Mouse (Mus musculus): ENCODE results near the gene Sgf29. TPM values are rescaled to one million over a fixed set of nuclear protein-coding genes. Genes with fewer than 3 reads are reported as not detected.
"Not testable (repeated sequence)": the region's sequence is repeated elsewhere in the genome, so short reads cannot be mapped to it uniquely, and the experiment has no call there.

Gene Sgf29
- polyA plus RNA-seq, 1 experiment from 2014 or later: 49.5 TPM

DNA sequence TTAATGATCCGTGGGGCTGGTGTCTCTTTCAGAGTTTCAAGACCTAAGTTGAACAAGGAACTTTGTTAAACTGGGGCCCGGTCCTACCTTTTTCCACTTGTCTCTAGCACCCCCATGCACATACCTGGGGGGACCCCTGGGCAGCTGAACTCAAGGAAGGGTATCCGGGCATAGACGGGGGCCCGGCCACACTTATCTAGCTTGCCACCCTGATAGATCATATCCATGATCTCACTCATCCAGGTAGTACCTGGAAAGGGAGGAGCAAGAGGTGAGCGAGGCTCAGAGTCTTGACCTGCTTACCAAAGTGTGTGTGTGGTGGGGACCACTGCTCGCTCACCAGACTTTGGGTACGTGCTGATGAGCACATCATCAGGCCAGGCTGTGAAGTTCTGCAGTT, 26.0 kb downstream of the Sgf29 start:
- H3K36me3 ChIP-seq (ENCODE audit: insufficient read depth, low read length): peaks cover 6% of the 10 kb centered on the region; the same call in 1 of the 2 replicates
- TF ChIP-seq CTCF (IDR thresholded peaks at IDR 0.05) (no peak), EP300 (IDR thresholded peaks at IDR 0.05) (no peak)
- peak overlapping the region; percentile 36 for H3K4me2 ChIP-seq (replicated peaks; ENCODE audit: low read depth, low read length)
- H3K27me3 ChIP-seq (replicated peaks; ENCODE audit: insufficient read depth, low read length): no peaks in the 10 kb centered on the region
- H3K9me3 ChIP-seq (ENCODE audit: low read length): no peaks in the 10 kb centered on the region
- ATAC-seq: no peak
- peak overlapping the region; percentile 84 for H3K27ac ChIP-seq (ENCODE audit: low read length)
- DNase-seq (ENCODE audit: low spot score): no peak
- 91% methylated on average over 8 of the region's 8 CpGs for WGBS
- no peak overlapping the region for H3K4me3 ChIP-seq (ENCODE audit: low read depth, low read length)
- peaks cover 20% of the 10 kb centered on the region; the same call in 1 of the 2 replicates for H3K4me1 ChIP-seq (ENCODE audit: insufficient read depth, low read depth, low read length)
- H3K9ac ChIP-seq (replicated peaks; ENCODE audit: low read depth): no peak overlapping the region

DNA sequence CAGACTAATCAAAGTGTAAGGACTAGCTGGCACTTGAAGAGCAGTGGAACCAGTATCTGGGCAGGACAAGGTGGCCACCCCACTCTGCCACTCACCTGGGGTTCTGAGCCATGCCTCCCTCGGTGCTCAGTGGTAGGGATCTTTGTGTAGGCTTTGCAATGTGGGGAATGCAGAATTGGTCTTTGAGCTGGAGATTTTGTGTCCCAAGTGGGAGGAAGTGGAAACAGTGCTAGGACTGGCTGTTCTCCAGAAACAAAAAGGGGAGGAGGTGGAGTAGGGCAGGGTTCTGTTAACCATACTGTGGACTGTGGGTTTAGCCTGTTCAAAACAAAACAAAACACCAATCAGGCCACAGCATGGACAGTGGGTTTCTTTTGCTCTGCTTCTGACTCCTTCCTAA, 27.1 kb downstream of the Sgf29 start, which contains the start of gene Sult1a1:
Gene Sult1a1, minus strand, starts transcription at position 226 of the 400 bp plus-strand sequence.
- peak within 1 kb of the TSS; percentile 84 for H3K27ac ChIP-seq (ENCODE audit: low read length)
- H3K9ac ChIP-seq (replicated peaks; ENCODE audit: low read depth): peak within 1 kb of the TSS; percentile 5; the same call in 1 of the 2 replicates
- H3K4me3 ChIP-seq (ENCODE audit: low read depth, low read length): peak within 1 kb of the TSS; percentile 6; the same call in 1 of the 2 replicates
- DNase-seq (ENCODE audit: low spot score) (peak; percentile 95), ATAC-seq (peak; percentile 93)
- H3K9me3 ChIP-seq (ENCODE audit: low read length): no peaks in the 10 kb centered on the region
- WGBS: 13% methylated on average over 1 of the region's 1 CpGs
- peaks cover 20% of the 10 kb centered on the region; the same call in 1 of the 2 replicates for H3K4me1 ChIP-seq (ENCODE audit: insufficient read depth, low read depth, low read length)
- peak within 1 kb of the TSS; percentile 36 for H3K4me2 ChIP-seq (replicated peaks; ENCODE audit: low read depth, low read length)
- H3K27me3 ChIP-seq (replicated peaks; ENCODE audit: insufficient read depth, low read length): no peaks in the 10 kb centered on the region
- H3K36me3 ChIP-seq (ENCODE audit: insufficient read depth, low read length): peaks cover 6% of the 10 kb centered on the region; the same call in 1 of the 2 replicates
- TF ChIP-seq CTCF (IDR thresholded peaks at IDR 0.05): peak; percentile 22
- TF ChIP-seq EP300 (IDR thresholded peaks at IDR 0.05): peak; percentile 95

GRCm38 (mm10) chr7:126676631-126677220, 27.6 kb downstream of the Sgf29 start:
- Histone ChIP-seq H3K27me3 (replicated peaks; ENCODE audit: insufficient read depth, low read length) (no peaks in the 10 kb centered on the region), H3K4me1 (ENCODE audit: insufficient read depth, low read depth, low read length) (peaks cover 20% of the 10 kb centered on the region; the same call in 1 of the 2 replicates), H3K27ac (ENCODE audit: low read length) (peak overlapping the region; percentile 84), H3K9ac (replicated peaks; ENCODE audit: low read depth) (0 out of 2 replicates have a peak overlapping the region, but pooled peaks have one; percentile 5), H3K4me2 (replicated peaks; ENCODE audit: low read depth, low read length) (peak overlapping the region; percentile 36; the same call in 1 of the 2 replicates), H3K9me3 (ENCODE audit: low read length) (no peaks in the 10 kb centered on the region), H3K36me3 (ENCODE audit: insufficient read depth, low read length) (peaks cover 5% of the 10 kb centered on the region; the same call in 1 of the 2 replicates), H3K4me3 (ENCODE audit: low read depth, low read length) (no peak overlapping the region)
- no peak for TF ChIP-seq EP300 (IDR thresholded peaks at IDR 0.05)
- no peak for TF ChIP-seq CTCF (IDR thresholded peaks at IDR 0.05)
- DNase-seq (ENCODE audit: low spot score): no peak
- ATAC-seq: peak; percentile 21
- 46% methylated on average over 4 of the region's 4 CpGs for WGBS

DNA sequence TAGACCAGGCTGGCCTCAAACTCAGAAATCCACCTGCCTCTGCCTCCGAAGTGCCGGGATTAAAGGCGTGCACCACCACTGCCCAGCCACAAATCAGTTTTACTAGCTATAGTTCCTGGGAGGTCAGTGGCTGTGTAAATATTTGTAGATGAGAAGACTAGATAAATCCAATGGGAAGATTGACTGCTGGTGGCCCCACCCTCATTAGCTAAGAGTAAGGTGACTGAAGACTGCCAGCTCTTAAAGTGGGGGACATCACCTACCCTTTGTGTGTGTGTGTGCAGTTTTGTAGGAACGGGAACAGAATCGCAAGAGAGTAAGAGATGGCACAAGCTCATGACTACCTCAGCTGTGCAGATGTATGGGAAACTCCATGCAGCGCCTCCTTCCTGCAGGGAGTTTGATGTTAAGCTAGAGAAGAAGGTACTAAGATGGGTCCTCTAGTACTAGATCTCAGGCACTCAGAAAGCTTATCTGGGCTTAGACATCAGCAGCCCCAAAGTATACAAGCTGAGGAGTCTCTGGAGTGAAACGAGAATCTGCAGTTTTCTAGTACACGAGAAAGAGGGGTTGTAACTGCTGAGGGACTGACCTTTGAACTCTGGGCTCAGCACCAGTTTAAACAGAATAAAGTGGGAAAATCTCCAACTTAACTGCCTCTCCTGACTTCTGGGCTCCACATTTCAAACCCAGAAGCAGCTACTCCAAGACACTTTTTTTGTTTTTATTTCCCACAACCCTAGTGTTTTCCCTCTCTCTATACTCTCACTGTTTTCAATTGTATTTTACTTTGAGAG, 29.6 kb downstream of the Sgf29 start:
- TF ChIP-seq CTCF (IDR thresholded peaks at IDR 0.05) (no peak), EP300 (IDR thresholded peaks at IDR 0.05) (no peak)
- no peaks in the 10 kb centered on the region for H3K9me3 ChIP-seq (ENCODE audit: low read length)
- H3K4me2 ChIP-seq (replicated peaks; ENCODE audit: low read depth, low read length): no peak overlapping the region
- peaks cover 20% of the 10 kb centered on the region; the same call in 1 of the 2 replicates for H3K4me1 ChIP-seq (ENCODE audit: insufficient read depth, low read depth, low read length)
- WGBS: 54% methylated on average over 8 of the region's 8 CpGs
- H3K36me3 ChIP-seq (ENCODE audit: insufficient read depth, low read length): no peaks in the 10 kb centered on the region
- no peaks in the 10 kb centered on the region for H3K27me3 ChIP-seq (replicated peaks; ENCODE audit: insufficient read depth, low read length)
- no peak overlapping the region for H3K9ac ChIP-seq (replicated peaks; ENCODE audit: low read depth)
- ATAC-seq: no peak
- no peak overlapping the region for H3K27ac ChIP-seq (ENCODE audit: low read length)
- no peak for DNase-seq (ENCODE audit: low spot score)
- H3K4me3 ChIP-seq (ENCODE audit: low read depth, low read length): no peak overlapping the region

DNA sequence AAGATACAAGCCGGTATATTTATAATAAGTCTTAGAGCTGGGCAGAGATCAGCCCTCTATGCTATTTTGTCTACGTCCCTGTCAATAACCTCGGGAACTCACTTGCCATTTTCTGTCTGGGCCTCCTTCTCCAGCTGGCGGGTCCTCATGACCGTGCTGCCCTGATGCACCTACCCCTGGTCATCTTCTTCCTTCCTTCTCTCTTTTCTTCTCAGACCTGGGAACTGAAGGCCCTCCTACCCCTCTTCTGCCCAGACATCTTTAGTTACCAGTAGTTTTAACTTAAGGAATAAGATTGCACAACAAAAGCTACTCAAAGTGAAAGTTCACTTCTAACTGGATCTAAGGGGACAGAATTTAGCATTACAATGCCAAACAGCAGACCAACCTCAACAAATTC, 30.6 kb downstream of the Sgf29 start:
- DNase-seq (ENCODE audit: low spot score): peak; percentile 40
- WGBS: 83% methylated on average over 5 of the region's 5 CpGs

DNA sequence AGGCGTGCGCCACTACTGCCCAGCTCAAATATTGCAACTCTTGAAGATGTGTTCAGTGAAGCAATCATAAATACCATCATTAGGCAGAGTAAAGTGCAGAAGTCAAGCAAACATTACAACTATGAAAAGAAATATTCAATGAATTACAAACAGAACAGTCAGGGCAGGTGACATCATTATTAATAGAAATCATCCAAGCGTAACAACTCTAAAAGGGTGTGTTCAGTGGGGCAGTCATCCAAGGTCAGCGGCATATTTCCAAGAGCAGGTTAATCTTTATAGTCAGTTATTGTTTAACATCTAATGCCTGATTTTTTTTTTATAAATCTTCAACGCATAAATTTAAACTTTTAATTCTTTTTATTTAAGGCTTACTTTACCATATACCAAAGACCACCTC, 32.1 kb downstream of the Sgf29 start:
- H3K9ac ChIP-seq (replicated peaks; ENCODE audit: low read depth): no peak overlapping the region
- H3K4me1 ChIP-seq (ENCODE audit: insufficient read depth, low read depth, low read length): peaks cover 8% of the 10 kb centered on the region; the same call in 1 of the 2 replicates

More for the DNA sequence above, 30.6 kb downstream of the Sgf29 start:
- H3K27ac ChIP-seq (ENCODE audit: low read length): no peak overlapping the region
- H3K9me3 ChIP-seq (ENCODE audit: low read length): no peaks in the 10 kb centered on the region
- peaks cover 20% of the 10 kb centered on the region; the same call in 1 of the 2 replicates for H3K4me1 ChIP-seq (ENCODE audit: insufficient read depth, low read depth, low read length)
- no peak overlapping the region for H3K4me3 ChIP-seq (ENCODE audit: low read depth, low read length)
- H3K27me3 ChIP-seq (replicated peaks; ENCODE audit: insufficient read depth, low read length): no peaks in the 10 kb centered on the region
- no peaks in the 10 kb centered on the region for H3K36me3 ChIP-seq (ENCODE audit: insufficient read depth, low read length)
- H3K4me2 ChIP-seq (replicated peaks; ENCODE audit: low read depth, low read length): no peak overlapping the region
- H3K9ac ChIP-seq (replicated peaks; ENCODE audit: low read depth): no peak overlapping the region
- ATAC-seq: no peak
- no peak for TF ChIP-seq EP300 (IDR thresholded peaks at IDR 0.05)
- TF ChIP-seq CTCF (IDR thresholded peaks at IDR 0.05): no peak

DNA sequence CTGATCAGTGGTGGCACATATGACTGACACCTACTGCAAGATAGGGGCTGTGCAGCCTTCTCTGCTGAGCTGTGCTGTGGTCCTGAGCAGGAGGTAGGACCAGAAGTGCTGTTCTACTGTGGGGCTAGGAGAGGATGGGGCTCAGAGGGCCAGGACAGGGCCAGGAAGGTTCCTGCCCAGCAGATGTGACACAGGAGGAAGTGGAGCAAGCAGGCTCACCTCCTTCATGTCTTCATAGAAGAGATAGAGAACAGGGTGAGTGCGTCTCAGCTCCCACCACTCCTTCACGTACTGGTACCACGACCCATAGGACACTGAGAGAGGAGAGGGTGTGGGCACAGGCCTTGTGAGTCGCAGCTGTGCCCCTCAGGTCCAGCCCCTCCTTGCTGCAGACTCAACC, 39.0 kb downstream of the Sgf29 start:
- not testable (repeated sequence) for DNase-seq (ENCODE audit: low spot score); H3K36me3 ChIP-seq (ENCODE audit: insufficient read depth, low read length); H3K4me2 ChIP-seq (replicated peaks; ENCODE audit: low read depth, low read length); H3K9ac ChIP-seq (replicated peaks; ENCODE audit: low read depth); ATAC-seq; H3K4me1 ChIP-seq (ENCODE audit: insufficient read depth, low read depth, low read length); H3K9me3 ChIP-seq (ENCODE audit: low read length); H3K27ac ChIP-seq (ENCODE audit: low read length); H3K27me3 ChIP-seq (replicated peaks; ENCODE audit: insufficient read depth, low read length); H3K4me3 ChIP-seq (ENCODE audit: low read depth, low read length)
- 80% methylated on average over 1 of the region's 4 CpGs for WGBS

More for the DNA sequence above, 32.1 kb downstream of the Sgf29 start:
- H3K4me3 ChIP-seq (ENCODE audit: low read depth, low read length): no peak overlapping the region
- H3K27ac ChIP-seq (ENCODE audit: low read length): no peak overlapping the region
- H3K27me3 ChIP-seq (replicated peaks; ENCODE audit: insufficient read depth, low read length): no peaks in the 10 kb centered on the region
- DNase-seq (ENCODE audit: low spot score) (peak; percentile 36), ATAC-seq (no peak)
- H3K36me3 ChIP-seq (ENCODE audit: insufficient read depth, low read length): no peaks in the 10 kb centered on the region
- TF ChIP-seq EP300 (IDR thresholded peaks at IDR 0.05) (no peak), CTCF (IDR thresholded peaks at IDR 0.05) (no peak)
- WGBS: 75% methylated on average over 5 of the region's 5 CpGs
- no peak overlapping the region for H3K4me2 ChIP-seq (replicated peaks; ENCODE audit: low read depth, low read length)
- H3K9me3 ChIP-seq (ENCODE audit: low read length): no peaks in the 10 kb centered on the region
